Mouse (Mus musculus): ENCODE results near the gene Dgcr2.

DNA sequence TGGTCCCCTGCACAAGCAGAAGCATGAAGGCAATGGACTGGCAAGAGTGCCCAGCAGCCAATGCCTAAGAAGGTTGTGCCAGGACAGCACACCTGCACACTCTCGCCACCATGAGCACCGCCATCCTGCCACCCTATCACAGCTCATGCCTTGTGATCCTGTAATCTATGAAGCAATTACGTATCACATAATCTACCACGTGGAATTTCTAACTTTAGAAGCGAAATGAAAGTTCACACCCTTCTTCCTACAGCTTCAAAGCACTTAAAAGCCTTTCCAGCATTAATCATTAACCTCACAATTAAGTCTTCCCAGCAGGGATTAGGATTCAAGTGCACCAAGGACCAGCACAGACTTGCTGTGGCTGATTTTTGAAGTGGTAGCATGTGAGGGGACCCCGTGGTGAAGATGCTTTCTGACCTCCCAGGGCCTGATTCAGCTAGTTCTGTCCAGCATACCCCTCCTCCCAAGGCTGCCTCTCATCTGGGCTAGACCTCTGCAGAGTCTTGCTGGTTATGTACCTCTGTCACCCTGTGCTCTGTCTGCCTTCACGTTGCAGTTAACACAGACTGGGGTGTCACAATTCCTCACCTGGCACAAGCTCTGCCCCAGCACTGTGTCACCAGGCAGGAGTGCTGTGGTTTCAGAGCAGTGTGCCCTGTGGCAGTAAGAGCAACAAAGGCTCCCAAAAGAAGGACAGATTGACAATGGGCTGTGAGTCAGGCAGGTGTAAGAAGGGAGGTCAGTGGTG, 46.9 kb upstream of the Dgcr2 start:
- TF ChIP-seq POLR2A (IDR thresholded peaks at IDR 0.05; ENCODE audit: borderline replicate concordance, low read depth, low read length): no peak
- TF ChIP-seq CTCF (IDR thresholded peaks at IDR 0.05; ENCODE audit: low read depth, low read length): no peak

Measured in bone marrow macrophage, adult 2 months (primary cell).